Mouse (Mus musculus): ENCODE results near the gene Tenm2.

DNA sequence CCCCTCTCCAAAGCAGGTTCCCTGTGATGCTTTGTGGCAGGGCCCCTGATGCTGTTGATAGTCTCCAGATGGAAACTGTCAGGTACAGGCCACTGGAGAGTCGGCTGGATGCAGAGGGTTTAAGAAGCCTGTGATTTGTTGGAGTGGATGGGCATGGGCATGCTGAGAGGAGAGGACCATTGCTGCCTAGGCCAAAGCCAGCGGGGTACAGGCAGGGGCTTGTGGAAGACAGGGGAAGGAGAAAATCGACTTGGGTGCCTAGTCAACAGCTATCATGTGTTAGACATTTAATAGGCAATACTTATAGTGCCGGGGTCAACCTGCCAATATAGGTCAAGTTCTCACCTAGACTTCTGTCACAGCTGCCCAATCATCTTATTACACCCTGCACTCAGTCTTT, 926.4 kb downstream of the Tenm2 start:
- TF ChIP-seq CTCF (IDR thresholded peaks at IDR 0.05; ENCODE audit: control insufficient read depth, insufficient read depth, low read length) (no peak), POLR2A (IDR thresholded peaks at IDR 0.05; ENCODE audit: borderline replicate concordance, control insufficient read depth, low read depth, low read length) (no peak)

Data from bone marrow, adult 2 months (tissue).